Mouse (Mus musculus) hindbrain, embryonic 15.5 days (tissue): ENCODE measurements around the gene Tpk1. TPM values are rescaled to one million over a fixed set of nuclear protein-coding genes. Genes with fewer than 3 reads are reported as not detected.
A peak's percentile ranks its signal among the peaks of the same experiment; 100 is the strongest.

Experiments
- ATAC-seq: fragments of 200-750 bp; cut with Nextera tagmentation; 2 replicates; pipeline ENCODE4 v1.8.0; 2017; ENCODE audit warnings: low read depth, moderate number of reproducible peaks, moderate TSS enrichment; ENCODE audit not compliant: low FRiP score
- H3K27ac ChIP-seq: fragments of 300-500 bp; sonication (generic); replicated peaks from 2 replicates; pipeline ENCODE4 v1.5.1; 2015; ENCODE audit warnings: mild to moderate bottlenecking, inconsistent platforms
- H3K27me3 ChIP-seq: fragments of 300-500 bp; sonication (generic); 2 replicates; pipeline ENCODE4 v1.6.1; 2015; ENCODE audit warnings: control low read depth, inconsistent platforms
- H3K36me3 ChIP-seq: fragments of 300-500 bp; sonication (generic); 2 replicates; pipeline ENCODE4 v1.6.1; 2015; ENCODE audit warnings: control low read depth, inconsistent platforms
- H3K4me1 ChIP-seq: fragments of 300-500 bp; sonication (generic); replicated peaks from 2 replicates; pipeline ENCODE4 v1.6.1; 2015; ENCODE audit warnings: control low read depth, inconsistent platforms
- H3K4me2 ChIP-seq: fragments of 300-500 bp; sonication (generic); 2 replicates; pipeline ENCODE4 v1.6.1; 2015; ENCODE audit warnings: moderate library complexity, mild to moderate bottlenecking, inconsistent platforms
- H3K4me3 ChIP-seq: fragments of 300-500 bp; sonication (generic); 2 replicates; pipeline ENCODE4 v1.5.1; 2015; ENCODE audit warnings: mild to moderate bottlenecking, inconsistent platforms
- H3K9ac ChIP-seq: fragments of 300-500 bp; sonication (generic); 2 replicates; pipeline ENCODE4 v1.6.1; 2015; ENCODE audit warnings: inconsistent platforms
- H3K9me3 ChIP-seq: fragments of 300-500 bp; sonication (generic); 2 replicates; pipeline ENCODE4 v1.6.1; 2016; ENCODE audit warnings: control low read depth, inconsistent platforms
- WGBS: fragments of 180-500 bp; shearing (Covaris S2); methylation state at CpG from one replicate; pipeline ENCODE4 v1.1.7; 2015; 5-methylcytosine and 5-hydroxymethylcytosine counted together
- polyA plus RNA-seq: library from polyadenylated mRNA; unstranded; fragments of >200 nt; fragmentation: Nextera tagmentation; extraction: Ambion mirVana; gene quantifications from 2 replicates; pipeline ENCODE4 v1.2.1, GENCODE M21; 2015

The Tpk1 gene
- polyA plus RNA-seq, 1 experiment from 2014 or later, result 4.9 TPM

- H3K4me2 ChIP-seq, result peak overlapping the region; percentile 62
- H3K36me3 ChIP-seq, result no peaks in the 10 kb centered on the region
- peak overlapping the region; percentile 59 for H3K9ac ChIP-seq
- peak overlapping the region; percentile 65 for H3K4me3 ChIP-seq
- WGBS, result 84% methylated on average over 7 of the region's 7 CpGs
- H3K27ac ChIP-seq, result peak overlapping the region; percentile 96
- H3K4me1 ChIP-seq, result 0 out of 2 replicates have a peak, but pooled peaks cover 10% of the 10 kb centered on the region
- H3K9me3 ChIP-seq, result no peaks in the 10 kb centered on the region
- H3K27me3 ChIP-seq, result no peaks in the 10 kb centered on the region
- ATAC-seq, result no peak; the same call in 1 of the 2 replicates
Measured at GRCm38 (mm10) chr6:43666611-43667400, 728 bp upstream of the Tpk1 start.

- no peak overlapping the region for H3K4me2 ChIP-seq
- no peak overlapping the region for H3K9ac ChIP-seq
Measured at GRCm38 (mm10) chr6:43661822-43662221, 4.3 kb downstream of the Tpk1 start.

GRCm38 (mm10) chr6:43658290-43658689, 7.8 kb downstream of the Tpk1 start:
- 81% methylated on average over 4 of the region's 4 CpGs for WGBS
- no peak for ATAC-seq
- Histone ChIP-seq H3K4me2 (no peak overlapping the region), H3K9ac (no peak overlapping the region), H3K9me3 (no peaks in the 10 kb centered on the region), H3K4me1 (no peaks in the 10 kb centered on the region), H3K4me3 (no peak overlapping the region), H3K36me3 (no peaks in the 10 kb centered on the region), H3K27ac (no peak overlapping the region), H3K27me3 (no peaks in the 10 kb centered on the region)

More at GRCm38 (mm10) chr6:43661822-43662221, 4.3 kb downstream of the Tpk1 start:
- H3K4me3 ChIP-seq, result no peak overlapping the region
- 0 out of 2 replicates have a peak, but pooled peaks cover 8% of the 10 kb centered on the region for H3K4me1 ChIP-seq
- H3K27me3 ChIP-seq, result no peaks in the 10 kb centered on the region
- ATAC-seq, result no peak
- H3K36me3 ChIP-seq, result no peaks in the 10 kb centered on the region
- no peaks in the 10 kb centered on the region for H3K9me3 ChIP-seq
- no peak overlapping the region for H3K27ac ChIP-seq
- 88% methylated on average over 2 of the region's 2 CpGs for WGBS

- ATAC-seq, result no peak
- H3K9me3 ChIP-seq, result no peaks in the 10 kb centered on the region
- H3K4me1 ChIP-seq, result no peaks in the 10 kb centered on the region
- H3K27ac ChIP-seq, result no peak overlapping the region
- no peak overlapping the region for H3K4me3 ChIP-seq
- H3K27me3 ChIP-seq, result no peaks in the 10 kb centered on the region
- H3K4me2 ChIP-seq, result no peak overlapping the region
- no peak overlapping the region for H3K9ac ChIP-seq
- WGBS, result 91% methylated on average over 3 of the region's 3 CpGs
- no peaks in the 10 kb centered on the region for H3K36me3 ChIP-seq
Measured at GRCm38 (mm10) chr6:43657845-43658244, 8.2 kb downstream of the Tpk1 start.

GRCm38 (mm10) chr6:43654876-43655456, 11.1 kb downstream of the Tpk1 start:
- no peaks in the 10 kb centered on the region for H3K9me3 ChIP-seq
- H3K4me2 ChIP-seq, result no peak overlapping the region
- H3K27ac ChIP-seq, result no peak overlapping the region
- no peaks in the 10 kb centered on the region for H3K4me1 ChIP-seq
- H3K4me3 ChIP-seq, result no peak overlapping the region
- no peak overlapping the region for H3K9ac ChIP-seq
- 88% methylated on average over 8 of the region's 8 CpGs for WGBS
- H3K36me3 ChIP-seq, result no peaks in the 10 kb centered on the region
- H3K27me3 ChIP-seq, result no peaks in the 10 kb centered on the region
- ATAC-seq, result no peak

GRCm38 (mm10) chr6:43649516-43649915, 16.6 kb downstream of the Tpk1 start:
- H3K4me3 ChIP-seq, result no peak overlapping the region
- H3K4me1 ChIP-seq, result no peaks in the 10 kb centered on the region
- no peaks in the 10 kb centered on the region for H3K9me3 ChIP-seq
- no peak overlapping the region for H3K4me2 ChIP-seq
- no peak overlapping the region for H3K9ac ChIP-seq
- H3K27ac ChIP-seq, result no peak overlapping the region
- ATAC-seq, result no peak
- no peaks in the 10 kb centered on the region for H3K36me3 ChIP-seq
- H3K27me3 ChIP-seq, result no peaks in the 10 kb centered on the region
- WGBS, result 83% methylated on average over 2 of the region's 2 CpGs

GRCm38 (mm10) chr6:43645674-43646073, 20.4 kb downstream of the Tpk1 start:
- no peak for ATAC-seq
- no peak overlapping the region for H3K27ac ChIP-seq
- WGBS, result 92% methylated on average over 2 of the region's 2 CpGs
- H3K9ac ChIP-seq, result no peak overlapping the region
- no peaks in the 10 kb centered on the region for H3K27me3 ChIP-seq
- H3K4me1 ChIP-seq, result no peaks in the 10 kb centered on the region
- H3K4me2 ChIP-seq, result no peak overlapping the region
- no peaks in the 10 kb centered on the region for H3K36me3 ChIP-seq
- H3K9me3 ChIP-seq, result no peaks in the 10 kb centered on the region
- H3K4me3 ChIP-seq, result no peak overlapping the region

- 89% methylated on average over 1 of the region's 1 CpGs for WGBS
- no peak overlapping the region for H3K4me2 ChIP-seq
- H3K9ac ChIP-seq, result no peak overlapping the region
- no peak overlapping the region for H3K27ac ChIP-seq
- H3K27me3 ChIP-seq, result no peaks in the 10 kb centered on the region
- ATAC-seq, result no peak
- no peak overlapping the region for H3K4me3 ChIP-seq
- no peaks in the 10 kb centered on the region for H3K36me3 ChIP-seq
- H3K4me1 ChIP-seq, result no peaks in the 10 kb centered on the region
- no peaks in the 10 kb centered on the region for H3K9me3 ChIP-seq
Measured at GRCm38 (mm10) chr6:43645105-43645504, 21.0 kb downstream of the Tpk1 start.

GRCm38 (mm10) chr6:43643718-43644117, 22.4 kb downstream of the Tpk1 start:
- Histone ChIP-seq H3K4me3 (no peak overlapping the region), H3K4me1 (no peaks in the 10 kb centered on the region), H3K27ac (no peak overlapping the region), H3K9me3 (no peaks in the 10 kb centered on the region), H3K9ac (no peak overlapping the region), H3K27me3 (no peaks in the 10 kb centered on the region), H3K36me3 (no peaks in the 10 kb centered on the region), H3K4me2 (no peak overlapping the region)
- ATAC-seq, result no peak
- 86% methylated on average over 6 of the region's 6 CpGs for WGBS

- no peak overlapping the region for H3K9ac ChIP-seq
- no peak overlapping the region for H3K27ac ChIP-seq
- H3K36me3 ChIP-seq, result no peaks in the 10 kb centered on the region
- H3K4me1 ChIP-seq, result no peaks in the 10 kb centered on the region
- H3K4me3 ChIP-seq, result no peak overlapping the region
- WGBS, result 80% methylated on average over 5 of the region's 5 CpGs
- H3K27me3 ChIP-seq, result no peaks in the 10 kb centered on the region
- no peak for ATAC-seq
- no peak overlapping the region for H3K4me2 ChIP-seq
- H3K9me3 ChIP-seq, result no peaks in the 10 kb centered on the region
Measured at GRCm38 (mm10) chr6:43642375-43642774, 23.7 kb downstream of the Tpk1 start.

GRCm38 (mm10) chr6:43640621-43641020, 25.5 kb downstream of the Tpk1 start:
- Histone ChIP-seq H3K27ac (no peak overlapping the region), H3K9ac (no peak overlapping the region), H3K36me3 (no peaks in the 10 kb centered on the region), H3K4me2 (no peak overlapping the region), H3K4me1 (no peaks in the 10 kb centered on the region), H3K9me3 (no peaks in the 10 kb centered on the region), H3K4me3 (no peak overlapping the region), H3K27me3 (no peaks in the 10 kb centered on the region)
- no peak for ATAC-seq

- H3K27me3 ChIP-seq, result no peaks in the 10 kb centered on the region
- H3K9me3 ChIP-seq, result no peaks in the 10 kb centered on the region
- no peak overlapping the region for H3K27ac ChIP-seq
- WGBS, result 92% methylated on average over 1 of the region's 1 CpGs
- ATAC-seq, result no peak
- no peak overlapping the region for H3K9ac ChIP-seq
- H3K4me2 ChIP-seq, result no peak overlapping the region
- H3K36me3 ChIP-seq, result no peaks in the 10 kb centered on the region
- H3K4me3 ChIP-seq, result no peak overlapping the region
- no peaks in the 10 kb centered on the region for H3K4me1 ChIP-seq
Measured at GRCm38 (mm10) chr6:43638865-43639264, 27.2 kb downstream of the Tpk1 start.
